Comparison of ENCODE assay signal across 14 mouse cellular contexts in genomic region chr15:100679005-100679404, GRCm38 (mm10). TPM values are rescaled to one million over a fixed set of nuclear protein-coding genes. Genes with fewer than 3 reads are reported as not detected.
A peak's percentile ranks its signal among the peaks of the same experiment; 100 is the strongest.
DNase-seq lines count a peak whose midpoint lies in the region; ATAC-seq and TF ChIP-seq lines count a peak whose summit lies in the region.
"Had no signal": no experiment of that assay in that cellular context is flagged by ENCODE, and none has a peak within 500 bp of the region (broad histone marks: within the 10 kb centered on the region; RNA-seq: fewer than 3 reads in every experiment).

No protein-coding gene starts in this region.

- peak; percentile 51 for ATAC-seq in lung, postnatal 0 days
- no peak for ATAC-seq in forebrain, embryonic 12.5 days (ENCODE audit: low FRiP score)
- ATAC-seq in inflammation-experienced regulatory T-cells, adult 6 months = no peak
- ATAC-seq: midbrain, embryonic 13.5 days had no signal

- H3K27me3 ChIP-seq in testis, adult 2 months (ENCODE audit: control insufficient read depth, insufficient read depth, low read length) = no peaks in the 10 kb centered on the region
- no peaks in the 10 kb centered on the region for H3K27me3 ChIP-seq in lung, postnatal 0 days (replicated peaks; ENCODE audit: insufficient read depth, low read length)
- H3K27me3 ChIP-seq in forebrain, embryonic 12.5 days = no peaks in the 10 kb centered on the region
- H3K27me3 ChIP-seq: midbrain, embryonic 13.5 days had no signal

- no peak overlapping the region for H3K4me3 ChIP-seq in testis, adult 2 months (ENCODE audit: control insufficient read depth, low read depth, low read length)
- no peak overlapping the region for H3K4me3 ChIP-seq in lung, postnatal 0 days (ENCODE audit: low read depth, low read length)
- no peak overlapping the region for H3K4me3 ChIP-seq in forebrain, embryonic 12.5 days (replicated peaks)
- H3K4me3 ChIP-seq: embryonic facial prominence, embryonic 10.5 days; midbrain, embryonic 13.5 days had no signal

- no peak overlapping the region for H3K27ac ChIP-seq in testis, adult 2 months (ENCODE audit: control insufficient read depth, insufficient read depth, low read depth, low read length)
- peak overlapping the region; percentile 57 for H3K27ac ChIP-seq in lung, postnatal 0 days (ENCODE audit: low read length)
- H3K27ac ChIP-seq in forebrain, embryonic 12.5 days = no peak overlapping the region
- H3K27ac ChIP-seq: embryonic facial prominence, embryonic 10.5 days; midbrain, embryonic 13.5 days had no signal

- no peaks in the 10 kb centered on the region for H3K9me3 ChIP-seq in lung, postnatal 0 days (ENCODE audit: low read length)
- H3K9me3 ChIP-seq in forebrain, embryonic 12.5 days = no peaks in the 10 kb centered on the region
- H3K9me3 ChIP-seq: embryonic facial prominence, embryonic 10.5 days; midbrain, embryonic 13.5 days had no signal

- WGBS in lung, postnatal 0 days = 58% methylated on average over 14 of the region's 14 CpGs
- 90% methylated on average over 14 of the region's 14 CpGs for WGBS in forebrain, embryonic 12.5 days

- H3K4me2 ChIP-seq in lung, postnatal 0 days (replicated peaks; ENCODE audit: low read depth, low read length) = no peak overlapping the region
- no peak overlapping the region for H3K4me2 ChIP-seq in forebrain, embryonic 12.5 days
- H3K4me2 ChIP-seq: heart, embryonic 11.5 days; lung, embryonic 14.5 days; midbrain, embryonic 13.5 days had no signal

- H3K36me3 ChIP-seq in testis, adult 2 months (ENCODE audit: control insufficient read depth, insufficient read depth, low read length) = no peaks in the 10 kb centered on the region
- no peaks in the 10 kb centered on the region for H3K36me3 ChIP-seq in lung, postnatal 0 days (ENCODE audit: insufficient read depth, low read length)
- no peaks in the 10 kb centered on the region for H3K36me3 ChIP-seq in forebrain, embryonic 12.5 days (replicated peaks)
- H3K36me3 ChIP-seq: embryonic facial prominence, embryonic 10.5 days; midbrain, embryonic 13.5 days had no signal

- no peak for TF ChIP-seq EP300 in lung, postnatal 0 days (IDR thresholded peaks at IDR 0.05)

- no peak for TF ChIP-seq POLR2A in testis, adult 2 months (IDR thresholded peaks at IDR 0.05; ENCODE audit: control insufficient read depth, low read depth, low read length)

- DNase-seq in testis, postnatal 14 days (ENCODE audit: low spot score) = no peak
- peak; percentile 83 to 91 for DNase-seq in kidney, postnatal 36 days
- DNase-seq in lung, postnatal 0 days (ENCODE audit: low spot score) = peak; percentile 63
- DNase-seq in heart, adult 18-20 months = no peak
- DNase-seq in urinary bladder, postnatal 4 days (ENCODE audit: low spot score in 2 of 2) = no peak
- DNase-seq: adrenal gland, postnatal 10 days; cerebellum, adult 18-20 months; lung, embryonic 14.5 days had no signal

- TF ChIP-seq CTCF in testis, adult 2 months (IDR thresholded peaks at IDR 0.05; ENCODE audit: control insufficient read depth, insufficient read depth, insufficient replicate concordance, low read depth, low read length) = peak; percentile 15; the same call in 1 of the 2 replicates
- no peak for TF ChIP-seq CTCF in lung, postnatal 0 days (IDR thresholded peaks at IDR 0.05)

- no peaks in the 10 kb centered on the region; the same call in none of the 2 replicates for H3K4me1 ChIP-seq in testis, adult 2 months (ENCODE audit: control insufficient read depth, insufficient read depth, low read length)
- H3K4me1 ChIP-seq in lung, postnatal 0 days (ENCODE audit: insufficient read depth, low read depth, low read length) = no peaks in the 10 kb centered on the region
- H3K4me1 ChIP-seq in forebrain, embryonic 12.5 days = no peaks in the 10 kb centered on the region

- H3K9ac ChIP-seq in lung, postnatal 0 days (replicated peaks; ENCODE audit: low read depth) = no peak overlapping the region
- H3K9ac ChIP-seq in forebrain, embryonic 12.5 days = no peak overlapping the region
- H3K9ac ChIP-seq: lung, embryonic 14.5 days; midbrain, embryonic 13.5 days had no signal

RNA-seq across cellular contexts. Expression of gene Cela1, which starts 8.7 kb away (rescaled TPM):
- polyA plus RNA-seq in testis, adult 2 months (2012; rRNA removed) = 1.3 and 1.6 TPM in 2 replicates
- 5.0 and 11.4 TPM in 2 replicates for polyA plus RNA-seq in lung, postnatal 0 days (2015; fragmentation: Nextera tagmentation; extraction: Ambion mirVana)
- total RNA-seq in heart, adult 18-20 months (2021) = 1 to 10 TPM; 1.3 TPM
- polyA plus RNA-seq in forebrain, embryonic 12.5 days (2016; fragmentation: Nextera tagmentation; extraction: Ambion mirVana) = not detected in 2 replicates
- polyA plus RNA-seq in inflammation-experienced regulatory T-cells, adult 6 months (2017; shearing (Covaris generic)) = 10 to 100 TPM in 1 of 3 experiments, 1 to 10 TPM in 2; 6.8 to 12.6 (median 8.2) TPM

RNA-seq across cellular contexts. Expression of gene Bin2, which starts 9.7 kb away (rescaled TPM):
- polyA plus RNA-seq in testis, adult 2 months (2012; rRNA removed) = 19.3 and 19.7 TPM in 2 replicates
- 4.2 and 4.5 TPM in 2 replicates for polyA plus RNA-seq in lung, postnatal 0 days (2015; fragmentation: Nextera tagmentation; extraction: Ambion mirVana)
- total RNA-seq in heart, adult 18-20 months (2021) = 1 to 10 TPM; 1.6 to 5.1 TPM
- 1.9 and 2.2 TPM in 2 replicates for polyA plus RNA-seq in forebrain, embryonic 12.5 days (2016; fragmentation: Nextera tagmentation; extraction: Ambion mirVana)
- 100 to 1,000 TPM; 292 to 493 (median 317) TPM for polyA plus RNA-seq in inflammation-experienced regulatory T-cells, adult 6 months (2017; shearing (Covaris generic))

RNA-seq across cellular contexts. Expression of gene Smagp, which starts 42.3 kb away (rescaled TPM):
- 3.6 and 4.9 TPM in 2 replicates for polyA plus RNA-seq in testis, adult 2 months (2012; rRNA removed)
- 65.6 and 71.8 TPM in 2 replicates for polyA plus RNA-seq in lung, postnatal 0 days (2015; fragmentation: Nextera tagmentation; extraction: Ambion mirVana)
- 10 to 100 TPM; 11.3 to 18.5 TPM for total RNA-seq in heart, adult 18-20 months (2021)
- 2.8 and 2.9 TPM in 2 replicates for polyA plus RNA-seq in forebrain, embryonic 12.5 days (2016; fragmentation: Nextera tagmentation; extraction: Ambion mirVana)
- 1 to 10 TPM in 1 of 3 experiments, not detected in 2; 1.3 TPM for polyA plus RNA-seq in inflammation-experienced regulatory T-cells, adult 6 months (2017; shearing (Covaris generic))

RNA-seq across cellular contexts. Expression of gene Galnt6, which starts 50.2 kb away (rescaled TPM):
- 0.67 and 0.78 TPM in 2 replicates for polyA plus RNA-seq in testis, adult 2 months (2012; rRNA removed)
- polyA plus RNA-seq in lung, postnatal 0 days (2015; fragmentation: Nextera tagmentation; extraction: Ambion mirVana) = 1.2 TPM in 2 replicates
- 1 to 10 TPM in 1 of 2 experiments, under 1 TPM in 1; 0.62 to 1.3 TPM for total RNA-seq in heart, adult 18-20 months (2021)
- polyA plus RNA-seq in forebrain, embryonic 12.5 days (2016; fragmentation: Nextera tagmentation; extraction: Ambion mirVana) = 0.05 TPM in 1 of 2 replicates, not detected in the other
- 10 to 100 TPM; 55.3 to 67.0 (median 65.0) TPM for polyA plus RNA-seq in inflammation-experienced regulatory T-cells, adult 6 months (2017; shearing (Covaris generic))
- polyA plus RNA-seq: midbrain, embryonic 13.5 days had no signal

Comparison
In these comparisons a context has a peak if more than half of its experiments do, and no peak if none do; other contexts are left out.
1. DNase-seq: peak in kidney, postnatal 36 days (2 of 2) and lung, postnatal 0 days (single experiment); none in testis, postnatal 14 days (single experiment), heart, adult 18-20 months (0 of 2) and urinary bladder, postnatal 4 days (0 of 2).
2. RNA of gene Bin2, which starts 9.7 kb away (polyA plus RNA-seq): 292 to 493 TPM in inflammation-experienced regulatory T-cells, adult 6 months; 19.3 to 19.7 TPM in testis, adult 2 months, 4.2 to 4.5 TPM in lung, postnatal 0 days and 1.9 to 2.2 TPM in forebrain, embryonic 12.5 days; every median in the first group is over 10 times any median in the second.
3. RNA of gene Smagp, which starts 42.3 kb away (polyA plus RNA-seq): 65.6 to 71.8 TPM in lung, postnatal 0 days; 3.6 to 4.9 TPM in testis, adult 2 months, 2.8 to 2.9 TPM in forebrain, embryonic 12.5 days and 1.3 TPM in inflammation-experienced regulatory T-cells, adult 6 months; every median in the first group is over 10 times any median in the second.